Mouse (Mus musculus): Measurements from ENCODE around the gene Tiam1.

The Tiam1 gene

DNA sequence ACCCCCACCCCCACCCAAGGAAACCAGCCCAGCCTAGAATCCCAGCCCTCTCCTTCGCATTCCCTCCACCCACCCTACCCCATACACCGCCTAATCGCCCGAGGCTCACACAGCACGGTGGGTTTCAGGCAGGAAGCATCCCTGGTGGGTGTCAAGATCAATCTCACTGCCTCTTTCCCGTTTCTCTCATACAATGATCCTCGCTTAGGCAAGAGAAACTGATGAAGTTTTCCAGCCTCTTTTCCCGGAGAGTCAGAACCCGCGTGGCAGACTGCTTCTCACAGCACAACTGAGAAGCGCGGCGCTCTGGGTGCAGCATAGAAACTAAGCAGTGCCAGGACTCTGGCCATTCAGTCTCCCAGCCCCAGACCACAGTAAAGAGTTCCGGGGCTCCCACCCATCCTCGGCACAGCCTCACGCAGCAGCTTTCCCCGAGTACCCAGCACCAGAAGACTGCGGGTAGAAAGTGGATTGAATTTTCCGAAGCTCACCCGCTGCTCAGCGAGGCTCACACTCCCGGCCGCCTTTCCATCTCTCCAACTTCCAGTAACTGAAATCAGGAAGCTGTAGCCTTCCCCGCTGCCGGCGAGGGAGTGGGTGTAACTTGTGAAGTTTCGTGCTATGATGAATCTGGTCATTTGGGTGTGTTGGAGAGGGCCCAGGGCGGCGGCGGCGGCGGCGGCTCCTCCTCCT, 183.2 kb downstream of the Tiam1 start:
- DNase-seq (ENCODE audit: extremely low read depth, low read depth, low spot score): no peak

DNA sequence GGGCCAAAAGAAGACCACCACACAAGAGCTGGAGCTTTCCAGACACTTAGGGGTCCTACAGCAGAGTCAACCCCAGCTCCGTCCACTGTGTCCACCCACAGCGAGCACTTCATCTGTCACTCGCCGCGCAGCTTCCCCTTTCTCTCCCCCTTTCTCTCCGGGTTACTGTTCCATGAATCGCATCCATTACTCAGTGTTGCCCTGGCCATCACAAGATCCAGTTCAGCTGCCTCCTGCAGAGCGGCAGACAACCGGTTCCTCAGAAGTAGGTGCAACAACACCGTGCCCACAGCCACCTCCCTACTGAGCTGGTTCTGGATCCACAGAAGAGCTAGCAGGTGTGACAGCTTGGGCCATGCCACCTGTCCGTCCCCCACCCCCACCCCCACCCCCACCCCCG, 184.6 kb downstream of the Tiam1 start:
- no peak for DNase-seq (ENCODE audit: extremely low read depth, low read depth, low spot score)

DNA sequence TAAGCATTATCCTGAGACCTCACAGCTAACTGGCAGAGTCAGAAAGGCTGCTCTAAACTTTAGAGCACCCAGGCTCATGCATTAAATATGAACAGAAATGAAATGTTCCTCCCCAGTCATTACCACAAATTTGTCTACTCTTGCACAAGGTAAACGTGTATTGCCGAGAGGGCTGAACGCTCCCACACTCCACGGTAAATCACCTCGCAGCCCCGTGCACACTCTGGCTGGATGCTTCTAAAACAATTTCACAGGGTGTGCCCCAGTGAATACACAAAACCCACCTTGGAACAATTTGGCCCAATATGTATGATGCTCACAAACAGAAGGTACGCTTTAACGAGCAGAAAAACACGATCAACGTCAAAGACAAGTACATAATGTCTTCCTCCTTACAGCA, 185.5 kb downstream of the Tiam1 start:
- DNase-seq (ENCODE audit: extremely low read depth, low read depth, low spot score): no peak

DNA sequence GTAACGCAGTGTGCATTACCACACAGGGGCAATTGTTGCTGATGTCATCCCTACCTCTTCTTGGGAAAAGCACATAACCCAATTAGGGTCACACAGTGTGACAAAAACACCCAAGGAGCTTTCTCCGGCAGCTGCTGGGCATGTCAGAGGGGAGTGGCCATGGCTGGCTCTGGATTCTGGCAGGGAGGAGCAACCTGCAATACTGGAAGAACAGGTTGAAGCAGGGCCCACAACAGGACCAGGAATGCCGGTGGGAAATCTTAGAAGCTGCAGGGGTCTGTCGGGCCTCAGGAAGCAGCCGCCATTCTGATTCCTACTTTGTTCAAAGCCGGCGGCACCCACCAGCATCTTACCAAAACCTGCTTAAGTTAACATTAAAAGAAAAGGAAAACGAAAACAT, 189.0 kb downstream of the Tiam1 start:
- DNase-seq (ENCODE audit: extremely low read depth, low read depth, low spot score): no peak

DNA sequence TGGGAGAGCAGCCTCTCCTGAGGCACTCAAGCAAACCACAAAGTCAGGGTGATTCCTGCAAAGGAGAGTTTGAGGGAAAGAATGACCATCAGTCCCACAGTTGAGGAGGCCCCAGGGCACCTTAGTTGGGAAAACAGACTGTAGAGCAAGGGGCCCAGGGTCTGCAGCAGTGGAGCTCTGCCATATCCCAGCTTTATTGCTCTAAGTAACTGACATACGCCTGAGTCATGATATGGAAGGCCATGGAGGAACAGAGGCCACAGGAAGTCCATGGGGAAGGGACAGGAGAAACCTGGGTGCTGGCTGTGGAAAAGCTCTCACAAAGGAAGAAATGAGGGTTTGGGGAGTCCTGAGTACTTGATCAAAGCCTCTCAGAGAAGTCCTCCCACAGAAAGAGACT, 189.5 kb downstream of the Tiam1 start:
- DNase-seq (ENCODE audit: extremely low read depth, low read depth, low spot score): no peak

DNA sequence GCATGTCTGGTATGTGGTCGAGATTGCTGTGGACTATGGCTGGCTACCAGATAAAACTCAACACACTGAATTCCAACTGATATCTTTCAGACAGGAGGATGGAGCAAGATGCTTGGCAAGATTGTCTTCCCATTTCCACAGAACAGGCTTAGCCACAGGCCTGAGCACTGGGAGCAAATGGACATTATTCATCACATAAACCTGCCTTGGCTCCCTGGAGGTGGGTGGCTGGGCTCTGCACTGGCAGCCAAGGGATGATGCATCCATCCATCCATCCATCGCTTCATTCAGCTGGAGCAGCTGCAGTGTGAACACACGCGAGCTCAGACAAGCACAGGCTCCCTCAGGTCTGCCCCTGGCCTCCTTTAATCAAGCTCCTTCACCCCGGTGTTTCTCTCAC, 190.7 kb downstream of the Tiam1 start:
- DNase-seq (ENCODE audit: extremely low read depth, low read depth, low spot score): no peak

DNA sequence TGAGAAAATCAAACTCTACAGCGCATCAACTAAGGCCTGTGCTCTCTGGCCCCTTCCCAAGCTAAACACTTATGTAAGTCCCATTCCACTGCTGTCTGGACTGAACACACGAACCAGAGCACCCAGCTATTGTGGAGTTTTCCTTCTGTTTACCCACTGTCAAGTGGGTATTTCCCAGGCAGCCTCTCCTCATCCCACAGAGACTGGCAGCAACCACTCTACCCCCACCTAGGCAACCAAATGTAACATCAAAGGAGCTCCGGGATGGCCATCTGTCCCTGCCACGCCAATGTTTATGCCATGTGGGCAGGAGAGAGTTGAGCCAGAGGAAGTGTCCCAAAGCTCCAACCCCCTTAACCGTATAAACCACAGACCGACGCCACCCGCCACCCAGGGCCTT, 192.8 kb downstream of the Tiam1 start:
- no peak for DNase-seq (ENCODE audit: extremely low read depth, low read depth, low spot score)

DNA sequence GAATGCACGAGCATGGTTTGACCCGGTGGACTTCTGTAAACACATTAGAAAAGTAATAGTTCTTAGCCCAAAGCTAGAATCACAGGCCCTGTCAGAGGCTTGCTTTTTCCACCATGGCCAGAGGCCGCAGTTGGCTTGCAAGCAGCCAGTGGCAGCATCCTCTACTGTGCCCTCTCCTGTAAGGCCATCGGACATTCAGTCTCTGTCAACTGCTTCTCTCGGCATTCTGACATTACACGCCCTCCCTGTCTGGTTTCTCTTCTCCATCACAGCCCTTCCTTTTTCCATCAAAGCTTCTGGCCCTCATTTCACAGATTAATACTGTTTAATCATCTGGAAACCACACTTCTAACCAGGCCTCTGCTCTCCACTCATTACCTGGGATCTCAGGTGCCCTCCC, 193.3 kb downstream of the Tiam1 start:
- DNase-seq (ENCODE audit: extremely low read depth, low read depth, low spot score): no peak

DNA sequence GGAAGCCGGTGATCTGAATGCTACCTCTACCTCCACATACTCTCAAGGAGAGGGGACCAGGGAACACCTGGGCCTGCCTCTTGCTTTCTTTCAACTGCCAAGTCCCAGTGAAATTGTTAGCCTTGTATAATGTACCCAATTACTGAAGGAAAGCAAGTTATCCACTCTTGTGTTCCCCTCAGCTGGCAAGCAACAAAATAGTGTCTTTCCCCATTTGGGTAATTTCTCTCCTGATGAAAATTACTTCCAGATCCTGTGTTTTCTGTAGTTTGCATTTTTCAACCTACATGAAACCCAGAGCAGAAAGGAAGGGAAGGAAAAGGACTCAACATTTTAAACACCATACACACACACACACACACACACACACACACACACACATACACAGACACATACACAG, 195.5 kb downstream of the Tiam1 start:
- DNase-seq (ENCODE audit: extremely low read depth, low read depth, low spot score): no peak

DNA sequence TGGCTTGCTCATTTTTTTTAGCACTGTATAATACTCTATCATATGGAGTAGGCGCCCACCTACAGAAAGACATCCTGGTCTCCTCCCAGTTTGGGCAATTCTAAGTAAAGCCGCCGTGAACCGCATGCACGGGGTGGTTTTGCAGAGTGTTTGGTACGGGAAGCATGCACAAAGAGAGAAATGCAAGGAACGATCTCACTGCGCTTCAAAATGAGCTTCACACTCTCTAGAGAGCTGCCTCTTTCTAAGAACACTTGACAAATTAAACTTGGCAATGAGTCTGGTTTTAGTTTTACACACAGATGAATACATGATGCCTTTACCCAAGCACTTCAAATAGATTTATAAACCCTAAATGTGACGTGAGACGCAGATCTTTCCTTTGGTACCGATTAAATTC, 196.8 kb downstream of the Tiam1 start:
- DNase-seq (ENCODE audit: extremely low read depth, low read depth, low spot score): no peak

DNA sequence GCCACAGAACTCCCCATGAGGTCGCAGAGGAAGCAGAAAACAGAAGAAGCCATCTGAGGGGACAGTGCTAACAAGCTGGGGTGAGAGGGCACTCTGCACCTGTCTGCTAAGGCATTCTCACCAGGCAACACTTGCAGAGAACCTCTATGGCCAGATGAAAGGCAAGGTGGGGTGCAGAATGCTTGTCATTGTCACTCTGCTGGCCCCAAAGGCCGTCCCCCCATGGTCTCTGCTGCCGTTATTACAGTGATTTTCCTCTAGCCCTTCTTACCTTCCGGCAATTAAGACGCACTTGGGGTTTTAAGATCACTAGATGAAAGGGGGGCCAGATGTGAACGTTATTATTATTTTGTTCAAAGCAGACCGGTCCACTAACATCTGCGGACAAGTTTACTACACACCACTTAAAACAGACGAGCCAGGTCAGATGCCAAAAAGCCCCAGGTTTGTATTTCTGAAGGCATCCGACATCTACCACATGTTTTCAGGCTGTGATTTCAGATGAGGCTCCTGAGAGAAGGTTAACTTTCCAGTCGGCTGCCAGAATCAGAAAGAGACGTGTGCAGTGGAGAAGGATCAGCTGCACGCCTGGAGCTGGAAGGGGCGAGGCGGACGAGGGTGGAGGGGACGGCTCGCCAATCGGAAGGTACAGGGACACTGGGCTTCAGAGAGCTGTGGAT, 198.8 kb downstream of the Tiam1 start:
- DNase-seq (ENCODE audit: extremely low read depth, low read depth, low spot score): no peak

DNA sequence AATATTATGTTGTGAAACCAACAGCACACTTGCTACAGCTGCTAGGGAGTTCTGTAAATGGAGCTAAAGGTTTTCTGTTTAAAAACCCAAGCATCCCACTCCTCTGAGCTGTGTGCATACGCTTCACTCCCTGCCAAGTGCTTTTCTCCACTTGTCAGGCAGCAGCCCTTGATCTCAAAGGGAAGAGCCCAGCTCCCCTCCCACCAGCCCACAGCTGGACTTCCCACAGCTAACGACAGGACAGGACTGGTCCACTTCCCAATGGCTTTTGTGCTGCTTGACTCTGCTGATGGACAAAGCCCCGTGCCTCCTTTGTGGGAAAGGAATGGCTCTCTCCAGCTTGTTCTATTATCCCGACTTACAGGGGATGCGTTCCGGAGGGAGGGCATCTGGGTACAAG, 199.5 kb downstream of the Tiam1 start:
- no peak for DNase-seq (ENCODE audit: extremely low read depth, low read depth, low spot score)

DNA sequence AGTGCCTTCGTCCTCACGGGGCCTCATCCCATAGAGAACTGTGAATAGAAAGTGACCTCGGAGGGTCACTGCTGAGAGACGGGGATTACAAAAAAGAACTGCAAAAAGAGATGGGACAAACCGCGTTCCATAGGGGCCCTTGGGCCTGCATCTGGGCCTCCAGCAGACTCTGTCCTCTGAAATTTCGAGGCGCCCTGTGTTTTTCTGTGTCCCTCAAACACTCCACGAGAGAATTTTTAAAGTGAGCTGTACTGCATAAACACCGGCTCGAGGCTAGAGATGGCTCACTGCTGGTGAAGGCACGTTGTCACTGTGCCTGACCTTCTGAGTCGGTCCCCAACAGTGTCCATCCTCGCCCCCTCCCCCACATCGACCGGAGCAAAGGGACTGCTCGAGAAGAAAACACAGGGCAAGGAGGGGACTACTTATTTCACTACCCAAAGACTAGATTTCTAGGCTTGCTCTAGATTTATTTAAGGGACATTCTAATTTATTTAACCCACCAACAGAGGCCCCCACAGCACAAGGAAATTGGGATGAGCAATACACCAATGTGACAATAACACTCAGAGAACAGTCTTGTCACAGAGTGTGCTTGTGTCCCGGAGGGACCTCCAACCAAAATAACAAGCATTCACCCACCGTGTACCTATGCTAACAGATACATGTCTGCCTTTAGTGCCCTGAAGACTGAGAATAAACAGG, 200.2 kb downstream of the Tiam1 start:
- no peak for DNase-seq (ENCODE audit: extremely low read depth, low read depth, low spot score)

DNA sequence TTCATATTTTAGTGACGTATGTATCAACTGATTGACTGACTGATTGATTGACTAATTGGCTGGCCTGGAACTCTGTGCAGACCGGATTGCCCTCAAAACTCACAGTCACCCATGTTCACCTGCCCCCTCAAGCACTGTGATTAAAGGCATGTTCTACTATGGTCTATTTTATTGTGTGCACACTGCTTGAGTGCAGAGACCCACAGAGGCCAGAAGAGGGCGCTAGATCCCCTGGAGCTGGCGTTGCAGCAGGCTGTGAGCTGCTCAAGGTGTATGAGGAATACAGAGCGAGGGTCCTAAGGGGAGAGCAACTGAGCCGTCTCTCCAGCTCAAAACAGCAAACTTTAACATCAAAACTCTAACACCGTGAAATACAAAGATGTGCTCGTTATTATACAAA, 202.9 kb downstream of the Tiam1 start:
- no peak for DNase-seq (ENCODE audit: extremely low read depth, low read depth, low spot score)

DNA sequence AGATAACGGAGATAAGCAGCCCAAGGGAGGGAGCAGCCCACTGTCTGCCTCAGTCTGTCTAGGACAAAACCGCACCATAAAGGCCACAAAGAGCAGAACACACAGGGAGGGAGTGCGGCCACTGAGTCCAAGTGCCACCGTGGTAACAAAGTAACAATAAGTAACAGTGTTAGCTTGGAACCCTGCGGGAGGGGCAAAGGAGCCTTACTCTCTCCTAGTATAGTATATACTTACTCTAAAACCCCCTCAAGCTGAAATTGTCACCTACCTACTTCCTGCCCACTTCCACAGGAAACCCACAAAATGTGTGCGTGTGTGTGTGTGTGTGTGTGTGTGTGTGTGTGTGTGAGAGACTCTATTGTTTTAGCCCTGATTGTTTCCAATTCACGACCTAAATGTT, 205.3 kb downstream of the Tiam1 start:
- DNase-seq (ENCODE audit: extremely low read depth, low read depth, low spot score): no peak

DNA sequence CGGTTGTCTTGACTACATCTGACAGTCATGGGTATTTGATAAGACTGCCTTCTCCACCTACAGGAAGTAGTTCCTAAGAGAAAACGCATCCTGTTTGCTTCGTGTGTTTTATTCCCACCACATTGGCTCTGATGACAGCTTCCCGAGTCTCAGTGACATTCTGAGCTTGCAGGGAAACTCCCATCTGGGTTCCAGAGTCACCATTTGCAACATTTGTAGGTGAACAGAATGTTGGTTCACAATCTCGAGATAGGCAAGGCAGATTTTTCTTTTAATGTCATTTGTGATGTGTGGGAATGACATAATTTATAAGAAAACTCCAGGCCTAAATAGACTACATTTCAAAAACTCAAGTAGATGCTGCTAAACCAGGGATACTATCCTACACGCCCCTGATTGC, 207.0 kb downstream of the Tiam1 start:
- no peak for DNase-seq (ENCODE audit: extremely low read depth, low read depth, low spot score)

DNA sequence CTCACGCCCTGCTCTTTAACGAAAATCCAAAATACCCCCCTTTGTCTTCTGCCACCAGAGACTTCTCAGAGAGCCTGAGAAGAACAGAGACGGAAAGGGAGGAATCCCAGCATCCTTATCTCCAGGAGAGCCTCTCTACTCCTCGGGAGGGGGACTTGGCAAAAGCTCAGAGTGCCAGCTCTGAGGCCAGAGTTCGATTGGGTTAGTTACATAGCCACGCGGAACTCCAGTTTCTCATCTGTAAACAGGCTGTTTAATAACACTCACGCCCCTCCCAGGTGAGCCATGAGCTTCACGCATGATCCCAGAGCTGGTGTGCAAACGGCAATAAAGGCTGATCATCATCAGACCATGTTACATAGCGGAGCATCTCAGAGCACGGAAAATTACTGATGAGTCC, 208.2 kb downstream of the Tiam1 start:
- DNase-seq (ENCODE audit: extremely low read depth, low read depth, low spot score): no peak

DNA sequence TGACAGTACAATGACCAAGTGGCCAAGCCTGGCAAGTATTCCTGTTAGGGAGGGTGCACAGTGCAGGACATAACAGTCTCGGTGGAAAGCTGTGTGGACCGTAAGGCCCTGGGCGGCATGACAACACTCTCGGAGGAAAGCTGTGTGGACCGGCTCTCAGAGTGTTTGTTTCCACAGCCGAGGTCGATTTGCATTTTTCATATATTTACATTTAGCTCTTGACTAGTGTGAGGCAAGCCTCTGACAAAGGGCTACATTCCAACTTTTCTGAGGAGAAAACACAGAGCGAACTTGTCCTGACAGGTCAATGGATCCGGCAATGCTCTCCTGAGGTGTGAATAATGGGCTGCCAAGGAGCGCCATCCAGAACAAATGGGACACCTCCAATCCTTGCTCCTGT, 209.0 kb downstream of the Tiam1 start:
- peak; percentile 82 for DNase-seq (ENCODE audit: extremely low read depth, low read depth, low spot score)

DNA sequence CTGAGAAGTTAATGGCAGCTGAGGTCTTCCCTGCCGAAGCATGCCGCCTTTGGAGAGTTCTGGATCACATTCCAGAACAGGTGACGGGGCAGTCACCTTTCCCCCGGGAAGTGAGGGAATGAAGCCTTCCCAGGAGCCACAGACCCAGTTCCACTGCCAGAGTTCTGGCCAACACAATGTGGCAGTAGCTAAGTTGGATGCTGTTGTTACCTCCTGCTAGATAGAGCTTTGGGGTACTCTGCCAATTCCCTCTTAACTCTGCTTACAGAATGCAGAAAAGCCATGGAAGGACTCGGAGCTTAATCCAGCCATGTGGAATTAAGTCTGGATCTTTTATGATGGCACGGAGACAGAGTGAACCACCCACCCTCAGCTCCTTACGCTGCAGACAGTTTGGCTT, 209.6 kb downstream of the Tiam1 start:
- no peak for DNase-seq (ENCODE audit: extremely low read depth, low read depth, low spot score)

DNA sequence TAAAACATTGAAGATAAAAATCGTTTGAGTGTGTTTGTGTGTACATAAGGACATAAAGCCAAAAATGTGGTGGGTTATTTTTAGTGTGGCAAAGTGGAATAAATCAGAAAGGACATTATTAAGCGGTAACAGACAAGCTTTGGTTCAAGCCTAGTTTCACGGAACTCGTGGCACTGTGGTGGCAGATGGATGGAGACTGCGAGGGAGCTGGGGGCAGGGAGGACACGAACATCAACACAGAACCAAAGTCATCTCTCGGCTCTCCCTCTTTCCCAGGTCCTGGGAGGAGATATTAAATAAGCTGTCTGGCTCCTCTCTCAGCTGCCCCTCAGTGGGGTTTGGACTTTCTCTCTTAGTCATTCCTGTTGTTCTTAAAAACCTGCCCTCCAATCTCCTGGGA, 215.0 kb downstream of the Tiam1 start:
- DNase-seq (ENCODE audit: extremely low read depth, low read depth, low spot score): no peak

DNA sequence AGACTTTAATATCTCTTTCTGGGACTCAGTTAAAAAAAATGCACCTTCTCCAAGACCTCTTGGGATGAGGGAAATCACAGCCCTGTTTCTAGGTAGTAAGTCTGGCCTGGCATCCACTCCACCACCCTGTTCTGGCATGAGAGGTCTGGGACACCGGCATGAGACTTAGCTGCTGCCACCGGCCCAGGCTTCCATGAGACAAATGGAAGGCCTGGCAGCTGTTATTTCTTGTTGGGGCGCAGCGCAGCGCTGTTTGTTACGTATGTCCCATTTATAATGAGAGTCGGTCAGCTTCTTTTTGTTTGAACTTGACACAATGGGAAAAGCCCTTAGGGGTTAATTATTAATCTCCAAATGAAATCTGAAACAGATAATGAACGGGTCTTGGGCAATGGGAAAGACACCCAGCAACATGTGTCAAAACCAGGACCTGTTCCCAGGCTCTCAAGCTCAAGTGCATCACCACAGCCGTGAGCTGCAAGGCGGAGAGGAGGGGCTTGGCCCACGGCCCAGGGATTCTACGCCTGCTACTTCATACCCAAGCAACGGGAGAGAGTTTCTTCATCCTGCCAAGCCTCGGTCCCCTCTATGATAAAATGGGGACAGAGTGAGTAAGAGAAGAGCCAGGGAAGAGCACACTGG, 219.2 kb downstream of the Tiam1 start:
- DNase-seq (ENCODE audit: extremely low read depth, low read depth, low spot score): peak; percentile 94

DNA sequence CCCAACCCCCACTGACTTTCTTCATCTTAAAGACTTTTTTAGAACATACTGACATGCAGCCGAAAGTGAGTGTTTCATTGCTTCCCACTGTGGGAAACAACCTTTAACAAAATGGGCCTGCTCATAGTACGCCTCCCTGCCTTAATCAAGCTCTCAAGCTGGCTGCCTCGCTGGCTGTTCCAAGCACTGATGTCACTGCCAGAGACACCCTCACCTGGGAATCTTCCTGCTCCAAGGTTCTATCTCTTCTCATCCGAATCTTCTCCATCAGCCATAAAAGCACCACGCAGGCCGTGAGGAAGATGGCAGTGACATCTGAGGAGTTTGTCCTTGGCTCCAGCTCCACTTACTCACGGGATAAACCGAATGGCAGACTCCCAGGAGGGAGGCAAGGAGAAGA, 220.3 kb downstream of the Tiam1 start:
- no peak for DNase-seq (ENCODE audit: extremely low read depth, low read depth, low spot score)
